Mouse (Mus musculus) ES-Bruce4 (cell line): ENCODE data around the gene Fbn1. TPM values are rescaled to one million over a fixed set of nuclear protein-coding genes. Genes with fewer than 3 reads are reported as not detected.

Source experiments
- H3K27ac ChIP-seq: 2 replicates; pipeline ENCODE4 v1.5.1; 2012; ENCODE audit warnings: low read length, inconsistent platforms; ENCODE audit not compliant: insufficient read depth
- H3K27me3 ChIP-seq: 2 replicates; pipeline ENCODE4 v1.6.1; 2012; ENCODE audit warnings: mild to moderate bottlenecking, low read length, inconsistent platforms; ENCODE audit not compliant: control insufficient read depth, poor library complexity, insufficient read depth, severe bottlenecking
- H3K36me3 ChIP-seq: 2 replicates; pipeline ENCODE4 v1.6.1; 2012; ENCODE audit warnings: inconsistent platforms, mild to moderate bottlenecking, low read length, moderate library complexity; ENCODE audit not compliant: control insufficient read depth, poor library complexity, insufficient read depth, severe bottlenecking
- H3K4me1 ChIP-seq: one replicate; pipeline ENCODE4 v1.8.1; 2011; ENCODE audit warnings: low read length; ENCODE audit not compliant: control insufficient read depth, insufficient read depth
- H3K4me3 ChIP-seq: 2 replicates; pipeline ENCODE4 v1.5.1; 2011; ENCODE audit warnings: low read depth, mild to moderate bottlenecking, low read length
- H3K9ac ChIP-seq: 2 replicates; pipeline ENCODE4 v1.6.1; 2012; ENCODE audit warnings: low read depth, mild to moderate bottlenecking, inconsistent platforms; ENCODE audit not compliant: poor library complexity, severe bottlenecking
- H3K9me3 ChIP-seq: replicated peaks from 2 replicates; pipeline ENCODE4 v1.6.1; 2012; ENCODE audit warnings: mild to moderate bottlenecking, low read length, inconsistent platforms; ENCODE audit not compliant: control insufficient read depth, poor library complexity, insufficient read depth, severe bottlenecking
- CTCF ChIP-seq: IDR thresholded peaks from one replicate; pipeline ENCODE4 v1.8.1; 2011; ENCODE audit warnings: low read depth, low read length
- EP300 ChIP-seq: IDR thresholded peaks from 2 replicates; pipeline ENCODE4 v1.6.1; 2011; ENCODE audit warnings: low read depth, low read length; ENCODE audit not compliant: insufficient read depth
- POLR2A ChIP-seq: IDR thresholded peaks from one replicate; pipeline ENCODE4 v1.8.1; 2011; ENCODE audit warnings: low read length; ENCODE audit not compliant: insufficient read depth
- polyA plus RNA-seq: library from polyadenylated mRNA; stranded (reverse); fragments of >200 nt; gene quantifications from 2 replicates; pipeline ENCODE4 v1.2.4, GENCODE M21; 2011; ENCODE audit warnings: low read depth; ENCODE audit not compliant: missing spikeins, insufficient read depth, insufficient read length

Gene Fbn1
- polyA plus RNA-seq, 1 experiment = 2.4 TPM

DNA sequence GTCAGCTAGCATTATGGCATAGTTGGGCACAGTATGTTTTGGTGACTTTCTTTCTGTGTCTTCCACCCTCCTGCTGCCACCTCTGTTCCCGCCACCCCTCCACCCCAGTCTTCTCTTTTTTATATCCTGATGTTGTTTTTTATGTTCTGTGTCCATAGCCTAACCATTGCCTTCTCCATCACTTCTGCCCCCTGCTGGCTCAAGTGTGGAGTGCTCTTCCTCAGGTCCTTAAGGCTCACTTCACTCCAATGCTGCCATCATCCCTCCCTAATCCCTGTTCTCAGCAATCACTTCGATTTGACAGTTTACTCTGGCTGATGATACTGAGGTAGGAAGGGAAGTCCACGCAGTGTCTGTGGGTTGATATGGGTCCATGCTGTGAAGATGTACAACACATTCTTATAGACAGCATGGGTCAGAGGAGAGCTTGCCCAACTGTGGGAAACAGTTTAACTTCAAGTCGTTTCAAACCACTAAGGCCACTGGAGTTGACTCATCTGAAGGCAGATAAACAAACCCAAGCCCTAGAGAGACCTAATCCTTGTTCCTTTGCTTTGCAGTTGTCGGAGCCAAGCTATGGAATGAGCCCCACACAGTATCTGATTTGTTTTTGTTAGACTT lies 203.9 kb downstream of the Fbn1 start:
- TF ChIP-seq POLR2A (no peak), CTCF (peak; percentile 18)
- Histone ChIP-seq H3K9me3 (no peaks in the 10 kb centered on the region), H3K36me3 (no peaks in the 10 kb centered on the region)

GRCm38 (mm10) chr2:125302625-125302924 lies 205.2 kb downstream of the Fbn1 start:
- TF ChIP-seq CTCF = no peak
- TF ChIP-seq EP300 = no peak
- TF ChIP-seq POLR2A = no peak
- H3K4me3 ChIP-seq = no peak overlapping the region
- no peak overlapping the region for H3K9ac ChIP-seq
- H3K27me3 ChIP-seq = no peaks in the 10 kb centered on the region
- no peaks in the 10 kb centered on the region for H3K9me3 ChIP-seq
- no peaks in the 10 kb centered on the region for H3K4me1 ChIP-seq
- no peak overlapping the region for H3K27ac ChIP-seq
- H3K36me3 ChIP-seq = no peaks in the 10 kb centered on the region

More for the DNA sequence above, 203.9 kb downstream of the Fbn1 start:
- Histone ChIP-seq H3K9ac (no peak overlapping the region), H3K4me1 (no peaks in the 10 kb centered on the region), H3K4me3 (no peak overlapping the region), H3K27me3 (no peaks in the 10 kb centered on the region), H3K27ac (no peak overlapping the region)

DNA sequence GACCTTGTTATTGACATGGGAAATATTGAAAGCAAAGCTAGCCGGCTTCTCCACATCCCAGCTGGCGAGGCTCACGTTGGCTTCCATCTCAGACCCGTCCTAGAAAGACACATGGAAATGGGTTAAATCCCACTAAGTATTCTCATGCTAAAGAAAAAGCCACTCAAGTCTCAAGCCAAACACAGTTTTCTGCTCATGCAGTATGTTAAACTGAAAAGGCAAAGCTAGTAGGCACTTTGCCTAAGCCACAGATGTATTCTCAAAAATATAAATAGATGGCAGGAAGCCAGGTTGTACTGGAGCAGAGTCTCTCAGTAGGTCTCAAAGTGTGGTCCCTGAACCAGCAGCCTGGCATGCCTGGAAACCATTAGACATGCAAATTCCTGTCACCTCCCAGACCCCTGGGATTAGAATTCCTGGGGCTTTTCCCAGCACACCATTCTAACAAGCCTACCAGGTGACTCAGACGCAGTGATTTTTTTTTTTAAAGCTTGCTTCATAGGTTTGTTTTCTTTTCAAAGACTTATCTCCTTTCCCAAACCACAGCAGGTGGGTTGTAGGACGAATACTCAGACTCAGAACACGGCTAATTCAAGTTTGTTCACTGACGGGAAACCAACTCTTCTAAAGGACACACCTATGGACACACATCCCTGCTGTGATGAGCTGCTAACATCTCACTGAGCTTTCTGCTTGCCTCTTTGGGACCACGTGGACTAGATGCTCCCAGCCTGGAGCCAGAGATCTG lies 205.7 kb downstream of the Fbn1 start:
- TF ChIP-seq EP300 = no peak
- TF ChIP-seq POLR2A = no peak
- H3K36me3 ChIP-seq = no peaks in the 10 kb centered on the region
- H3K4me1 ChIP-seq = no peaks in the 10 kb centered on the region
- H3K4me3 ChIP-seq = no peak overlapping the region
- no peak overlapping the region for H3K9ac ChIP-seq
- no peaks in the 10 kb centered on the region for H3K27me3 ChIP-seq
- H3K27ac ChIP-seq = no peak overlapping the region
- no peaks in the 10 kb centered on the region for H3K9me3 ChIP-seq

DNA sequence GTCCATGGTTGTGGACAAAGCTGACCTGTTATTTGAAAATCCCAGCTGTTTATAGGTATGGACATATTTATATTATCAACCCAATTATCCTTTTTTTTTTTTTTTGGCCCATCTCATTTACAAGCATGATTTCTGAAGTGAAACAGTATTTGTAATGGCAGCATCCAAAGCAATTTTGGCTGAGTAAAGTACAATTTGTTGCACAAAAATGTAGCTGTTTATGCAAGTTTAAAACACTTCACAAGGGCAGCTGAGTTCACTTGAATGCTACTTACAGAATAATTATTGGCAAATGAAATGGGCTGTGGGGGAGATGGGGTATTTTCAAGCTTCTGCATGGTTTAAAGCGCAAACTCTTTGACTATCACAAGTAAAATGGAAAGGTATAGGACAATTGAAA lies 209.0 kb downstream of the Fbn1 start:
- no peaks in the 10 kb centered on the region for H3K27me3 ChIP-seq
- no peak overlapping the region for H3K9ac ChIP-seq
- H3K9me3 ChIP-seq = no peaks in the 10 kb centered on the region
- H3K4me1 ChIP-seq = no peaks in the 10 kb centered on the region
- no peak overlapping the region for H3K4me3 ChIP-seq
- TF ChIP-seq CTCF (no peak), EP300 (no peak), POLR2A (no peak)
- no peak overlapping the region for H3K27ac ChIP-seq
- H3K36me3 ChIP-seq = no peaks in the 10 kb centered on the region

GRCm38 (mm10) chr2:125295526-125295925 lies 212.3 kb downstream of the Fbn1 start:
- TF ChIP-seq CTCF (no peak), EP300 (no peak), POLR2A (no peak)

DNA sequence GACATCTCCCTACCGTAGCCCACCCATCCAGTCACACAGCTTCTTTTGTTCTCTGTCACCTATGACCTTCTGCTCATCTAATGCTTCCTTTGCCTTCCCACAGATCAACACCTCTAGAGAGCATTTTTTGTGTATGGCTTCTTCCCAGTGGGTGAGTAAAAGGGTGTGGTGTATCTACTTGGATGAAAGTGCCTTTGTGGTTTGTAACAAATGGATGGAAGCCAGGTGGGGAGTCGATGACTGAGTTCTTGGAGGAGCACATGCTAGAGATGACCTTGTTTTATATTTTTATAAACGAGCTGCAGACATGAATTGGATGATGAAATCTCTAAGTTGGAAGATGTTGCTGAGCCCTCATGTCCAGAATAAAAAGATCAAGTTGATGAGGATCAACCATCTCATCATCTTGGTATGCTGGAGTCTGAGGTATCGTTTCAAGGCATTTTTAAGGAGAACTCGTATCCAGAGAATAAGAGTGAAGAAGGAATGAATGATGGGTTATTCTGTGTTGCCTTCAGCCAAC lies 213.8 kb downstream of the Fbn1 start:
- Histone ChIP-seq H3K36me3 (no peaks in the 10 kb centered on the region), H3K27ac (no peak overlapping the region), H3K4me3 (no peak overlapping the region), H3K9ac (no peak overlapping the region), H3K4me1 (no peaks in the 10 kb centered on the region), H3K27me3 (no peaks in the 10 kb centered on the region), H3K9me3 (no peaks in the 10 kb centered on the region)
- TF ChIP-seq CTCF = no peak
- no peak for TF ChIP-seq POLR2A
- no peak for TF ChIP-seq EP300

More at GRCm38 (mm10) chr2:125295526-125295925, 212.3 kb downstream of the Fbn1 start:
- no peak overlapping the region for H3K9ac ChIP-seq
- H3K36me3 ChIP-seq = no peaks in the 10 kb centered on the region
- H3K9me3 ChIP-seq = no peaks in the 10 kb centered on the region
- no peak overlapping the region for H3K4me3 ChIP-seq
- no peaks in the 10 kb centered on the region for H3K4me1 ChIP-seq
- no peaks in the 10 kb centered on the region for H3K27me3 ChIP-seq
- H3K27ac ChIP-seq = no peak overlapping the region
